Mouse (Mus musculus) adrenal gland, postnatal 4 days (tissue): ENCODE data around the gene Iqcf5. TPM values are rescaled to one million over a fixed set of nuclear protein-coding genes. Genes with fewer than 3 reads are reported as not detected.

Source experiments
- DNase-seq, 2 experiments: peaks; one replicate each; pipeline ENCODE4 v3.0.0; 2021 to 2022; ENCODE audit warnings: low spot score in 2 of 2, mixed read lengths in 2 of 2
- long read RNA-seq, 2 experiments: library from polyadenylated mRNA; stranded (forward); transcript quantifications; one replicate each; pipeline ENCODE4 v2.0.0; 2021
- total RNA-seq, 2 experiments: library from RNA; stranded (reverse); gene quantifications; 2 replicates each; pipeline ENCODE4 v1.2.3; 2021

Gene Iqcf5
- total RNA-seq, result not detected
- long read RNA-seq, experiment 1, result 0 reads
- long read RNA-seq, experiment 2, result 0 reads

DNA sequence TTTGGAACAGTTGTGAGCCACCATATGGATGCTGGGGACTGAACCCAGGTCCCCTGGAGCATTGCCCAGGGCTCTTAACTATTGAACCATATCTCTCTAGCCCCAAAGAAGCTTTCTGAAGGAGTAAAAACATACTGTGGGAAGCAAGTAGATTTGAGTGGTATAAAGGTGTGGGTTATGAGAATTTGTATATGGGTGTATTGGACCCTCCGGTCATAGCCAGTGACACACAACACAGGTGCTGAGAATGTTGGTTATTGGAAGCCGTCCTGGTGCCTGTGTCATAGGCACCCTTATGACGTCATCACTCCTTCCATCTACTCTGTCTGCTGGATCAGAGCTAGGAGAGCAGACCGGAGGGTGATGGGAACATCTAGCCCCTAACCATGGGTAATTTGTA lies at the start of gene Iqcf5:
Gene Iqcf5 (plus strand): TSS at position 301 of the 400 bp plus-strand sequence.
- no peak for DNase-seq

DNA sequence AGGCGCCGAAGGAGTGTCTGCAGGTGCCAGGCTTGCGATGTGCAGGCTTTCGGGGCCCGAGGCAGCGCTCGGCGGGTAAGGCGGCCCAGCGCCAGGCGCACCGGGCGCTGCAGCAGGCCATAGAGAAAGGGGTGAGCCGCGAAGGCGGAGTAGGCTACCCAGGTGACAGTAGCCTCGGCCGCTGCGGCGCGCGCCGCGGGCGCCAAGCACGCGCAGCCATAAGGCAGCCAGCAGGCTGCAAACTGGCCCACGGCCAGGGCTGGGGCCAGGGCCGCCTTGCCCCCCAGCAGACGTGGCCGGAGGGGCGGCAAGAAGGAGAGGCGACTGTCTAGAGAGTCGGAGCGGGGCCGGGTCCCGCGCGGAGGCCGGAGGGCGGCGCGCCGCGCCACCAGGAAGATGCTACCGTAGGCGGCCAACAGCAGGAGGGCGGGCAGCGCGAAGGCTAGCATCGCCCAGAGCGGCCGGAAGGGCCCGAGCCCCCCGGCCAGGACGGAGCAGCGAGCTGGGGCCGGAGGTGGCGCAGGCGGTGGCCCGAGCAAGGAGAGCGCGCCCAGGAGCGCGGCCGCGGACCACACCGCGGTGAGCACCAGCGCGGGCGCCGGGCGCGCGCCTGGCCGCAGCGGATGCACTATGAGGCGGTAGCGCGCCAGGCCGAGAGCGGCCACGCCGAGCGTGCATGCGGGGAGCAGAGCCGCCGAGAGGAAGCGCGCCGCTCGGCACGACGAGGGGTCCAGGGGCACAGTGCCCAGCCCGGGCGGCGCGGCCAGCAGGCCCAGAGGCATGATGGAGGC lies 49.4 kb upstream of the Iqcf5 start:
- DNase-seq, result no peak

DNA sequence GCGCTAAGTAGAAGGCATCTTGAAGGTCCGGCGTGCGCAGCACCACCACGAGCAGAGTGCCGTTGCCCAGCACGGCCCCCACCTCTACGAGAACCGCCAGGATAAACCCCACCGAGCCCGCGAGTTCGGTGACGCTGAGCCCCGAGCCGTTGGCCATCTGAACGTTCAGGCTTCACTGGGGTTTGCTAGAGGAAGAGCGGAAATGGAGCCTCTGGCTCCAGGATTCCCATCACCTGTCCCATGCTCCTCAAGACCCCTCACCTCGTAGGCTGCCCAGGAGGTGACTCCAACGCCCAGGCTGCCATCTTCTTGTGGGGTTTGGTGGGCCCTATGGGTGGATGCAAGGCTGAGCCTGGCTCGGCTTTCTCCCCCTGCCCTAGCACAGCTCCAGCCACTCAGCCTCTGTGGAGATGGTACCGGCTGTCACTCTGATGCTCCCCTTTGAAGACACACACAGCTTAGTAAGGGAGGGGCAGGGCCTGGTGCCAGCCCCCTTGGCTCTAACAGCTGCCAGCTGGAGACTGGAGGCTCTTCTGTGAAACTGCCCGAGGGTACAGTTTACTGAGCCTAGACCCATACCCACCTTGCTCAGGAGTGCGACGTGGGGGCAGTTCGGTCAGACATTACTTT lies 48.7 kb upstream of the Iqcf5 start, which contains the start of gene Gpr62:
Gene Gpr62 (minus strand): TSS at position 368 of the 630 bp plus-strand sequence.
- DNase-seq, result no peak

DNA sequence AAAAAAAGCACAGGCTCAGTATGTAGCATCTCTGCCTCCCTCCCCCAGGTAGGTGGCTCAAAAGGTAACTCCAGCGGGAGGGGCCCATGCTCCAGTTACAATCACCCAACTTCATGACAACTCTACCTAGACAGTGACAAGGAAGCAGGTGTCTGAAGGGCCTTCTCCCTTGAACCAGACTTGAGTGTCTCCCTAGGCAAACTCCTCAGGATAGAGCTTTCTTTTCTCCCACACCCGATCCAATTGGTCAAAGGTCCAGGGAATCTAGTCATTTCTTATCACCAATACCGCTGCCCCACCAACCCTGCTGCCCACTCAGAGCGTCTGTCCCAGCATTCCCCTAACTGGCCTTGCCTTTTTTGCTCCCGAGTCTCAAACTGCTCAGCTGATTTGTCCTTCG lies 47.7 kb upstream of the Iqcf5 start:
- no peak for DNase-seq

DNA sequence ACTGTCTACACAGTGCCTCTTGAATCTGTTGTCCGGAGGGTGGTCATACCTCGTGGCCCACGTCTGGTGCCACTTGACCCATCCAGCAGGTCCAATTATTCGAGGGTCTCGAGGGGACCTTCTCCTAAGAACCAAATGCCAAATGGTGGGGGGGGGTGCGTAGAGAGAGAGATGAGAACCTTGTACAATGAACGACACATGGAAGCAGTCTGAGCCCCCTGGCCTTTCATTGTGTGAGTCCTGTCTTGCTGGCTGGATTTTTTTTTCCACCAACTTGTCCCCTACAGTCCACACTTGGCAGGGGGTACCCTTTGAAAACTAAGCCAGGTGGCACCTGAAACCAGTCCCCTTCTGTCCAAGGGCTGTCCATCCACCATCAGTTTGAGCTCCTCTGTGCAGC lies 46.6 kb upstream of the Iqcf5 start:
- DNase-seq, result no peak

DNA sequence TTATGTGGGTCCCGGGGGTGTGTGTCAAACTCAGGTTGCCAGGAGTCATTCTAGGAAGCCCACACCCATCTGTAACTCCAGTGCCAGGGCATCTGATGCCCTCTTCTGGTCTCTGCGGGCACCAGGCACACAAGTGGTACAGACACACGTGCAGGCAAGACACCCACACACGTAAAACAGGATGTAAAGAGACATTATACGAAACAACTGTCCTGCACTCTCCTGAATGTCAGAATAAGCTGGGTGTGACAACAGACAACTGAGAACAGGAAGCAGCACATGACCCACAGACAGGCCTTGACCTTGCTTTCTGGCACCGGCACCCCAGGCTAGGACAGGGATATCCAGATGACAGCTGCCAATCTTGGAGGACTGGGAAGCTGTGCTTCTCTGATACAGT lies 45.1 kb upstream of the Iqcf5 start:
- no peak for DNase-seq

DNA sequence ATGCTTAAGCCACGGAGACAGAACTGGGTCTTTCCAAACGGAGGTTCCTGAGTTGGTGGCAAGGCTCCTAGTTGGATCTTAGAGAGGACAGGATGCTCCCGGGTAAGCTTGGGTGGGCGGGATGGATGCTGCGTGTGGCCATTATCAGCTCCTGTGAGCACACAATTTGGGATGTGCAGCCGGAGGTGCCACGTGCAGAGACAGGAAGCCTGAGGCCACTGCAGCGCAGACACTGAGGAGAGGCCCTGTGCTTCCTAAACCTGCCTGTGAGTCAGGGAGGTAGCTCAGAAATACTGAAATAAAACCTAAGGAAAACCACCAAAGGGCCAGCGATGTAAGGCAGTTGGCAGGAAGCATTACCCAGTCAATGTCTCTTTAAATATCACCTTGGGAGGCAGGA lies 44.6 kb upstream of the Iqcf5 start:
- no peak for DNase-seq

DNA sequence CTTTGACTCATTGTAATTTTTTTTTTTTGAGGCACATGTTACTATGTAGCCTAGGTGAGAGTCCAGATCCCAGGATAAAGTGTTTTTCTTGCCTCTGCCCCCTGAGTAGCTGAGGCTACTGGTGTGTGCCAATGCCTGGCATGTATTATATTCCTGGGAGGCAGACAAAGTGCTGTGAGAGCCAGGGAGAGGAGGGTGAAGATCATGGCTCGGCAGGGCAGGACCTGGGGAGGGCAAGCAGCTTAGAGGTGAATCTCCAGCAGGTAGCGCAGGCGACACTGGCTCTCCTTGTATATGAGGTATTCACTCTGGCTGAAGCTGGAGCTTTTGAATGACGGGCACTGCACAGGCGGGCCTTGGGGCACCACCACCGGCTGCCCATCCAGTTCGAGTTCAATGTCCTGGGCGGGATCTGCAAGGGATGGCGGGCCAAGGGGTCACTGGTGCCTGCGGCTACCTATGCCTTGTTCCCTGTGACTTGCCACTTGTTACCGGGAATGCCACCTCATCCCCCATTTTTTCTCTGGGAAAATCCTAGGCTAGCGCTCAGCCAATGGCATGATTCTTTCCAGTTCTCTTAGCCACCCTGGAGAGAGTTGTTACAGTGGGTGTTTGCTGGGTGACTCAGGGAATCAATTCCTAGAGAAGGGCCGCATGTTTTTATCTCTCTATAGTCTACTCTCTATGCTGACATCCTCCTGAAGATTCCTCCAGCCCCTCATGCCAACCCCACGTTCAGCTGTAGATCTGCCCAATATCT lies 43.2 kb upstream of the Iqcf5 start:
- DNase-seq, result no peak

DNA sequence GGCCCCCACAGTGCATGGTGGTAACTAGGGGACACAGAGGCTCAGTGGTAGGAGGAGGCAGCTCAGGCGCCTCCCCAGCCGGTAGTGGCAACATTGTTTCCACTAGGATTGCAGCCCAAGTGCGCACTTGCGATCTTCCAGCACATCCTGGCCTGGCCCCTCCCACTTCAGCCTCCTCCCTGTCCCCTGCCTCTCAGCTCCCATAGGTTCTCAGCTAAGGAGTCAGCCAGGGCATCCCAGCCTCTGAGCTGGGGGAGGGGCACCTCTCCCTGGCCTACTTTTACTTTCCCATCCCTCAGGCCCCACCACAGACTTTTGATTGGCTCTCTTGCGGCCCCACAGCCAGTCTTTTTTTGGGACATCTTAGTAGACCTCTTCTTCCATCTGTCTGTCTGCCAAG lies 42.5 kb upstream of the Iqcf5 start:
- no peak for DNase-seq

DNA sequence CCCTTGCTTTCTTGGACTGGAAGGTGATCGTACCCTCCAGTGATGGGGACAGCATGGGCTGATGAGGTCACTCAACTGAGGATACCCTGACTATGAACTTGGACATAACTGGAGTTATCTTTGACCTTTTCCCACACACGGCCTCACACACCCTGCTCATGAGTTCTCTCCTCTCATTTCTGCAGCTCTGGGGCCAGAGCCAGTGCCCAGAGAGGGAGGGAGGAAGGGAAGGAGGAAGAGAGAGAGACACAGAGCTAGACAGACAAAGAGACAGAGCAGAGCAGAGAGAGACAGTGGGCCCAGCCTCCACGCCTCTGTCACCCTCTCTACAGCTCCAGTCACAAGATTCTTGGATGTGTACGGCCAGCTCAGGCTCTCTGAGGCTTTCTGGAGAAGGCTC lies 42.1 kb upstream of the Iqcf5 start:
- no peak for DNase-seq

DNA sequence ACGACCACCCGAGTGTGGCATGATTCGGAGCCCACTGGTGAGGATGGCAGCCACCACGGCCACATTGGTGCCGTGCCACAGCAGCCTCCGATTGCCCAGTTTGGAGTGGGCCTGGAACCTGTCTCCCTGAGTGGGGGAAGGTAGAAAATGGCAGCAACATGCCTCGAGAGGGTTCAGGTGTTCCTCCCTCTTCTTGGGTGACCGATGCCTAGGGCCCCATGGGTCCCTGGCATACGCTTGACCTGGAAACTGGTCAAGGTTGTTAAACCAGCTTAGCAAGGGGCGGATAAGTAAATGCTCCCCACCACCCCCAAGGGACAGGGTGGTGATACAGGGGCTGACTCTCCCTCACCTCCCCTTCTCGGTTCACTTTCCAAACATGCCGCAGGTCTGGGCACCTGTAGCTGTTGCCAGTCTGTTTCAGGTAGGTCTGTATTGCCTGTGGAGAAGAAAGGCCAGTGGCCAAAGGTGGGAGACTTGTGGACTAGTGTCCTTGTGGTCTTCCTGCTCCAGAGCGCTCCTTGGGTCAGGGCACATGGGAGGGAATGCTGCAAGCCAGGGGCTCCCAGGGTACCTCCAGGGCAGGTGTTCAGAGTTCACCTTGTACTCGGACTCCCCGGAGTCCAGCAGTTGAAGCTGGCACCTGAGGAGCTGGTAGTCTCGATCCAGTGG lies 41.2 kb upstream of the Iqcf5 start:
- no peak for DNase-seq

DNA sequence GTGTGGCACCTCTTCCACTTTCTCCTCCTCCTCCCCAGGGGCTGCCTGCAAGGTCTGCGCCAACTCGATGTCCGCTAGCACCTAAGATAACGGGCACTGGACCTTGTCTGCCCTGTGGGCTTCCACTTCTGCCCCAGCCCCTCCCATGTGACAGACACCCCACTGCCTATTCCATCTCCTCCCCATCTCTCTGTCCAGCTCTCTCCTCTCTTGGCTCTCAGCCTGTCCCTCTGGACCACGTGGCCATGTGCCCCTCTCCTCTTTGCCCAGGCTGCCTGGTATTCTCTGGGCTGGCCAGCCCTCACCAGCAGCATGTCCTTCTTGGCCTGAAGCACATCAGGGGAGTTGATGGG lies 40.6 kb upstream of the Iqcf5 start:
- no peak for DNase-seq

DNA sequence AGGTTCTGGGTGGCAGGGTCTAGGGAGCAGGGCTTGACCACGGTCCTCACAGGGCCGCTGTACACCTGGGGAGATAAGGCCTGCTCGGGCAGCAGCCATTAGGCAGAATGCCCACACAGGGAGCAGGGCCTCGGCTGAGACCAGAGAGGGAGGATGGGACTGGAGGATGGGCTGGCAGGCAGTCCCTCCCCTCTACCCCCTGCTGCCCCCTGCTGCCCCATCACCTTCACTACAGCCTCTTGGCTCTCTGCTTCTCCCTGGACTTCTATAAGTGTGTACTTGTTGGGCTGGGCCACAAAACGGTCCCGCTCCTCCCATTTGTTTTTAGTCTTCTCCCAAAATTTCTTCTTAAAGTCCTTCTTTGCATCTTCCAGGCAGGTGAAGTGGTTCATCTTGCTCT lies 39.9 kb upstream of the Iqcf5 start:
- peak in 1 of 2 experiments; percentile 62 for DNase-seq

DNA sequence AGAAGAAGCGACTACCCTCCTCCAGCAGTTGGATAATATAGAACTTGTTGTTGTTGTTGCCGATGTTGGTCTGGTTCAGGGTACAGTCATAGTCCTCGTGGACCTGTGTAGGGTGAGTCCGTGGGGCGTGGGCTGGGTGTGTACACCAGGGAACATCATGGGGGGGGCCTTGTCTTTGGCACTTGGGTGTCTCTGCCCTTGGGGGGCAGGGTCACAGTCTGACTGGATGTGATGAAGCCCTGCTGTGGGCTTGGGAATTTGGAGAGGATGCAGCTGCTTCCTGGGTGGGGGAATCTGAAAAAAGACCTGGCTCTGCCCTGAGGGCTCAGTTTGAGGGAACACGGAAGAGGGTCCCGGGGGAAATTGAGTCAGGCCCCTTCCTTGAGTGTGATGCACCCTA lies 39.3 kb upstream of the Iqcf5 start:
- DNase-seq, result no peak

DNA sequence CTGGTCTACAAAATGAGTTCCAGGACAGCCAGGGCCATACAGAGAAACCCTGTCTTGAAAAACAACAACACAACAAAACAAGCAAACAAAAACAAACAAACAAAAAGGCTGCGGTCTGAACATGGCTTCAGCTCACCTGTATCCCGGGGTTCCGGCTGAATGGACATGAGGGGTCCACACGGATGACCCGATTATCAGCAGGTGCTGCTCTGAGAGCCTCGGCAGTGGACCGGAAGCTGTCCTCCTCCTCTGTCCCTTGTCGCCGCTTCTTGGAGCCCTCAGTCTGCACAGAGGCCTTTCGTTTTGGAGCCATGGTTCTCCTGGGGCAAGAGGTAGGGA lies 38.7 kb upstream of the Iqcf5 start, which contains the start of gene Rrp9:
Gene Rrp9 (plus strand): TSS at position 301 of the 339 bp plus-strand sequence.
- DNase-seq, result no peak

DNA sequence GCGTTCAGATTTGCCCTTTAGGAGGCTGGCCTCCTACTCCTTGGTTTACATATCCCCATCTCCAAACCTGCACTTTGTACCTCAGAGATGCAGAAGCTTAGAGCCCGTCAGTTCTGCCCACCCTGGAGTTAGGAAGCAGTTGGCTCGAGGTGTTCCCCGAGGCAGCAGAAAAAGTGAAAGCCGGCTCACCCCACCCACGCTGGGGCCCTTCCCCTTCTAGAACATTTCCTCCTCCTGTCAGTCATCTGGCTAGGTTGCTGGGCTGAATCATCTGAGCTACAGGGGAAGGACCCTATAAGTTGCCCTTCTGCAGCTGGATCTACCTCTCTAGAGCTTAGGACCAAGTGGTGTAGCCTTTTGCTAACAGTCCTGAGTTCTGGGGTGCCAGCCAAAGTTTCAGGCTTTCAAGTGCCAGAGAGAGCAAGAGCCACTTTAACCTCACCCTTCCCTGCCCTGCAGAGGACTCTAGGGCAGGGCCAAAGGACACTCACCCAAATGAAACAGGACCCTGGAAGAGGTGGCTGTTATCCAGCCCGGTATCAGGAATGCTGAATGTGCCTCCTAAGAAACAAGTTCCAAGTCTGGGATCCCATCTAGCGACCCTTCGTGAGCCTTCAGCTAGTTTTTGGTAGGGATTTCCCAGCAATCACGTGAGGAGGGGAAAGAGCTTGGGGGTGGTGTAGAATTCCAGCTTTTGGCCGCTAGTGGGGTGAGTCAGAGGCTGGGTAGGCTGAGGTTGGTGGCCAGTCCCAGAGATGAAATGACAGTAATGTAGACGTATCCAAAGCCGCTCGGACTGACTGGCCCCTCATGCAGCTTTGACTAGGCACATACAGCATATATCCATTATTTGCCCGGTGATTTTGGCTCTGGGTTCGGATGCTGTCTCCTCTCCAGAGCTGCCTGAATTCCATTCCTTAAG lies 38.1 kb upstream of the Iqcf5 start:
- DNase-seq, result no peak

DNA sequence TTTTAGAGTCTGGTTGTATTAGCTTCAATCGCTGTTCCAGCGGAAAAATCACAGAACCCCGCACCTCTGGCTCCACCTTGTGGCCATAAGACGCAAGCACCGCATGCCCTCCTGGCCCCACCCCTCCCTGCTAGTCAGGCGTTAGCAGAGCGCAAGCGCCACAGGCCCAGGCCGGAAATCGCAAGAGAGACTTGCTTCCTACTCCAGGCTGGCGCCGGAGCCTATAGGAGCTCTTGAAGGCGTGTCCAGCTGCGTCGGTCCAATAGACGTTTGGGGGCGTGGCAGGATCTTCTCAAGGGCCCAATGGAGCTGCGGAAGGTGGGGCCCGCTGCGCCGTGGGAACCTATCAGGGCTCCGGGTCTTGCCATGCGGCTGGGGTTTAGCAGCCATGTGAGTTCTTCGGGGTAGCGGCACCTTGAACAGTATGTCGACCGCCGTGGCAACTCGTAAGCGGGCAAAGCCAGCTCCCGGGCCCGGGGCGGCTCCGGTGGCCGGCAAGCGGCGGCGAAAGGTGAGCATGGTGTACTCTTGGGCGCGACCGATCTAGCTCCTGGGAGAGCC lies 37.4 kb upstream of the Iqcf5 start, which contains the start of gene Parp3:
Gene Parp3 (minus strand): TSS at position 26 of the 561 bp plus-strand sequence.
- DNase-seq, result peak; percentile 87 to 97

DNA sequence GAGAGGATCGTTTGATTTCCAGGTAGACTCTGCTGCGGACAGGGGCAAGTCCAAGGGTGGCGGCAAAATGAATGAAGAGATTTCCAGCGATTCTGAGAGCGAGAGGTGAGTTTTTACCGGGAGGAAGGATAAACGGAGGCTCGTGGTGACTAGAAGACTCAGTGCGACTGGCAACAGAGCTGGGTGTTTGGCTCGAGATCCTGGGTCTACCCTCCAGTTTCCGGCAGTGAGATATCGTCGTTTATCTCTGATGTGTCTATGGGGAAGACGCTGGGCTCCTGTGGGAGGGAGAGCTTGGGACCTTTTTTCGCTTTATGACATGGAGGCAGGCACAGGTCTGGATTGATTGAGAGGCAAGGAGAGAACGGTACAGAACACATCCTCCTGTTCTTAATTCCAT lies 36.7 kb upstream of the Iqcf5 start:
- no peak for DNase-seq

DNA sequence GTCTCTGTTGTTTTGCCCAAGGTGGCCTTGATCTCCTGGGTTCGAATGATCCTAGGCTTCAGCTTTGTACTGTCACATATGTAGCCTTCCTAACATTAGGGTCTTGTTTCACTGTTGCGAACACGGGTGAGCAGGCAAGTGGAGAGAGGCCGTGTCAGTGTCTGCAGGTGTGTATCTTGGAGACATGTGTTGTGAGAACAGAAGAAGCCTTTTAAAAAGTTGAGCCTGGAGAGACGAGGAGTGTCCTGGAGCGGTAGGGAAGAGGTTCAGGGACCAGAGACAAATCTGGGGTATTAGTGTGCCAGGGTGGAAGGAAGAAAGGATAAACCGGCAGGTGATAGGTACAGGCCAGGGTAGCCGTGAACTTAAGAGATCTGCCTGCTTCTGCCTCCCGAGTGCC lies 36.3 kb upstream of the Iqcf5 start:
- no peak for DNase-seq

DNA sequence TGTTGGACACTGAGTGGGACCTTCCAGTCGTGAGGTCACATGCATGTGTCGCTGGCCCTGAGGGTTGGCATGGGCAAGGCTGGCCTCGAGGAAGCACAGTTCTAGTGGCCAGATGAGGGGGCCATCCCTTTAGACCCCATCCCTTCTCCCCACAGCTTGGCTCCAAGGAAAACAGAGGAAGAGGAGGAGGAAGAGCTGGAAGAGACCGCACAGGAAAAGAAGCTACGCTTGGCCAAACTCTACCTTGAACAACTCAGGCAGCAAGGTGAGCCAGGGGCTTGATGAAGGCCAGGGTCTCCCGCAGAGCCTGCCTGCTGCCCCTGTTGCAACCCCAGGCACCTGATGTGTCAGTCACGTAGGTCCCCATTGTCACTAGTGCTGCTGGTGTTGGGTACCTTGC lies 33.8 kb upstream of the Iqcf5 start:
- no peak for DNase-seq
